Mouse (Mus musculus) cortical plate, adult 2 months (tissue): ENCODE data around the gene Catsperz.

Source experiments
- CTCF ChIP-seq: fragments of 200-500 bp; IDR thresholded peaks from 2 replicates; pipeline ENCODE4 v1.5.1; 2011; ENCODE audit warnings: mild to moderate bottlenecking, control low read depth, low read length; ENCODE audit not compliant: insufficient read depth; ENCODE audit errors: extremely low read depth
- POLR2A ChIP-seq: fragments of 200-500 bp; IDR thresholded peaks from 2 replicates; pipeline ENCODE4 v1.6.1; 2011; ENCODE audit warnings: mild to moderate bottlenecking, low read length, control low read depth; ENCODE audit not compliant: insufficient read depth; ENCODE audit errors: extremely low read depth

- TF ChIP-seq CTCF (no peak), POLR2A (no peak)
Observed at GRCm38 (mm10) chr19:6914540-6914939, 10.6 kb downstream of the Catsperz start.
